Mouse (Mus musculus): ENCODE results near the gene Tpgs1.
A peak's percentile ranks its signal among the peaks of the same experiment; 100 is the strongest.

Tpgs1 gene

GRCm38 (mm10) chr10:79712499-79713126 is 43.4 kb downstream of the Tpgs1 start:
- peak; percentile 93 for DNase-seq (ENCODE audit: low read depth, low spot score)

- DNase-seq (ENCODE audit: low read depth, low spot score), result peak; percentile 62
Measured at GRCm38 (mm10) chr10:79713163-79713562, 44.0 kb downstream of the Tpgs1 start.

GRCm38 (mm10) chr10:79714996-79715395 is 45.8 kb downstream of the Tpgs1 start:
- peak; percentile 53 for DNase-seq (ENCODE audit: low read depth, low spot score)

GRCm38 (mm10) chr10:79716254-79716987 is 47.3 kb downstream of the Tpgs1 start, which contains the start of gene Hcn2:
TSS of gene Hcn2 (plus strand) at chr10:79716634.
- peak; percentile 71 for DNase-seq (ENCODE audit: low read depth, low spot score)

DNA sequence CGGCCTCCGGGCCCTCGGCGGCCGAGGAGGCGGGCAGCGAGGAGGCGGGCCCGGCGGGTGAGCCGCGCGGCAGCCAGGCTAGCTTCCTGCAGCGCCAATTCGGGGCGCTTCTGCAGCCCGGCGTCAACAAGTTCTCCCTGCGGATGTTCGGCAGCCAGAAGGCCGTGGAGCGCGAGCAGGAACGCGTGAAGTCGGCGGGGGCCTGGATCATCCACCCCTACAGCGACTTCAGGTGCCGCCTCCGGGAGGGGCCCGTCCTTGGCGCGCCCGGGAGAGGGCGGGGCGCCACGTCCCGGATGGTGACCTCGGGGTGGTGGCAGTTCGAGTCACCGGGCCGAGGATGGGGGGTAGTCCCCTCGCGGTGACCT is 47.8 kb downstream of the Tpgs1 start:
- peak; percentile 78 for DNase-seq (ENCODE audit: low read depth, low spot score)

DNA sequence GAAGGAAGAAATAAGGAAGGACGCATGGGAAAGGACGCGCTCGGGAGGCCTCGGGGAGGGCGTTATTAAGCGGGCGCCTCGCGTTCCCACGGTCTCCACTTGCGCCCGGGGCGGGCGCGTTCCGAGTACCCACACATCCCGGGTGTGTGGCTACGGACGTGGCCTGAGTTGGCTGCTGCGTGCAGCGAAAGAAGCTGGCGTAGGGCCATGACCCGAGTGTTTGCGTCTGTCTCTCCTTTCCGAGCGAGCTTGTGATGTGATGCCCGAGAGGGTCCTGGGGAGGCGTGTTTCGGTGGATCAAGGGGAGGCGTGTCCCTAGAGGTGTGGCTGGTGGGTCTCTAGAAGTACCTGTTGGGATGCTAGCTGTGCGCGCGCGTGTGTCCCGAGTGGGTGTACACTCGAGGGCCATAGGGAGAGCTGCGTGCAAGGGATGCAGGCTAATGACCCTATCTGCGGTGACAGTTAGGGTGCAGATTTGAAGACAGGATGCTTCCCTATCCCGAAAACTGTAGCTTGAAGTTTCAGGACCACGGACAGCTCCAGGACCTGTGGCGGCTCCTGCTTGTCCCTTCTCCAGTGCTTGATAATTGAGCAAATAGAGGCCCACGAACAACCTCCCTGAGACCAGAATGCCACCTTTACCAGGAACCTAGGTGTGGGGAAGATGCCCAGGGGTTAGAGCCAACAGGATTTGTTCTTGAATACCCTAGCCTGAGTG is 48.6 kb downstream of the Tpgs1 start:
- peak; percentile 56 for DNase-seq (ENCODE audit: low read depth, low spot score)

GRCm38 (mm10) chr10:79721089-79721488 is 51.9 kb downstream of the Tpgs1 start:
- DNase-seq (ENCODE audit: low read depth, low spot score), result no peak

DNA sequence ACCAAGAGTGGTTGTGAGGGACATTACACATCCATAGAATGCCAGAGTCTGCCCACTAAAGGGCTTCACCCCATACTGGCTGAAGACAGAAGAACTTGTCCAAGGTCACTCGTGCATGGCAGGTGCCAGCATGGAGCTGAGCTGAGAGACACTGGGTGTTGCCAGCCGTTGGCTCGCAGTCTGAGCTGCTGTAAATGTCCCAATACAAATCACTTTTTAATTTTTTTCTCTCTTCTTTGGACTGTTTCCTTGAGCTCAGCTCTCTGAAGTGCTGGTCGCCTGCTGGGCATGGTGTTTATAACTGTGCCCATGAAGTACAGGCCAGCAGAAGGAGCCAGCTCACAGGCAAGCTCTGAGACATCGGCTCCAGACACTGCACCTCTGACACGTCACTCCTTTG is 53.9 kb downstream of the Tpgs1 start:
- peak; percentile 55 for DNase-seq (ENCODE audit: low read depth, low spot score)

- DNase-seq (ENCODE audit: low read depth, low spot score), result no peak
Measured at GRCm38 (mm10) chr10:79723692-79724091, 54.5 kb downstream of the Tpgs1 start.
